Mouse (Mus musculus) spleen, adult 2 months (tissue): ENCODE data around the gene Tbc1d24.

Experiments
- CTCF ChIP-seq: fragments of 200-500 bp; IDR thresholded peaks from 2 replicates; pipeline ENCODE4 v1.5.1; 2011; ENCODE audit warnings: mild to moderate bottlenecking, inconsistent platforms; ENCODE audit not compliant: insufficient read depth, insufficient read length, insufficient replicate concordance; ENCODE audit errors: extremely low read depth
- POLR2A ChIP-seq: fragments of 200-500 bp; IDR thresholded peaks from 2 replicates; pipeline ENCODE4 v1.6.1; 2011; ENCODE audit warnings: low read depth, low read length, inconsistent platforms

GRCm38 (mm10) chr17:24248641-24249040, 43.3 kb upstream of the Tbc1d24 start:
- TF ChIP-seq CTCF (no peak), POLR2A (no peak)
